Mouse (Mus musculus): ENCODE measurements around the gene Abcc4. TPM values are rescaled to one million over a fixed set of nuclear protein-coding genes. Genes with fewer than 3 reads are reported as not detected.
A peak's percentile ranks its signal among the peaks of the same experiment; 100 is the strongest.
"Not testable (repeated sequence)": the region's sequence is repeated elsewhere in the genome, so short reads cannot be mapped to it uniquely, and the experiment has no call there.

Gene Abcc4
- polyA plus RNA-seq, 1 experiment, result 14.0 TPM

DNA sequence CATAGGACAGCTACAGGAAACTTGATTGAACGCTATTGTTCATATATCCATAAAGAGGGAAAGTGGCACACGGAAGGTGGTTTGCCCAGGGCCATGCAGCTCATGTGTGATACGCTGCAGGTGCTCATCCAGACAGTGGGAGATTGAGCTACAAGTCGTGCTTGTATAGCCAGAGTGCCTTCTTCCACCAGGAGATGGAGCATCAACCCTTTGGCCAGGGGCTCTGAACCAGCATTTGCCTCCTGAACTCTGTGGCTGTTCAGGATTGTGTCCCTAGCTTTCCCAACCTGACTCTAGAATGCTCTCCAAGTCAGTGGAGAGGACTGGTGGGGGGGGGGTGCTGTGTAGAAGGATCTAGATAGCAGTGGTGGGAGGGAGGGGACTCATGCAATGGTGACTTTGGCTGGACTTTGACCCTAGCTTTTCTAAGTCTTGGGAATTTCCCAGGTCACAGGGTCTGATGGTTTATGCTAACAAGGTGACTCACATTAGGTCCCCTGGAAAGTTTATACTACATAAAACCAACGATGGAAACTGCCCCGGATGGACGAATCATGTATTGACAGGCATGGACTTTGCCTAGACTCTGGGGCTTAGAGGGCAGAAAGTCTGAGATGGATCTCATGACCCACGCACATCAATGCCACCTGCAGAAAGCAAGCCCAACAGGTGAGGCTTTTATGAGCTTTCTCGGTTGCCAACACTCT lies 27.6 kb downstream of the Abcc4 start:
- DNase-seq (ENCODE audit: low read depth), result no peak

- DNase-seq (ENCODE audit: low read depth), result no peak
Measured at GRCm38 (mm10) chr14:118676308-118676994, 29.6 kb downstream of the Abcc4 start.

GRCm38 (mm10) chr14:118674705-118675139 lies 31.3 kb downstream of the Abcc4 start:
- no peak for DNase-seq (ENCODE audit: low read depth)

- no peak for DNase-seq (ENCODE audit: low read depth)
Measured at GRCm38 (mm10) chr14:118674224-118674623, 31.8 kb downstream of the Abcc4 start.

DNA sequence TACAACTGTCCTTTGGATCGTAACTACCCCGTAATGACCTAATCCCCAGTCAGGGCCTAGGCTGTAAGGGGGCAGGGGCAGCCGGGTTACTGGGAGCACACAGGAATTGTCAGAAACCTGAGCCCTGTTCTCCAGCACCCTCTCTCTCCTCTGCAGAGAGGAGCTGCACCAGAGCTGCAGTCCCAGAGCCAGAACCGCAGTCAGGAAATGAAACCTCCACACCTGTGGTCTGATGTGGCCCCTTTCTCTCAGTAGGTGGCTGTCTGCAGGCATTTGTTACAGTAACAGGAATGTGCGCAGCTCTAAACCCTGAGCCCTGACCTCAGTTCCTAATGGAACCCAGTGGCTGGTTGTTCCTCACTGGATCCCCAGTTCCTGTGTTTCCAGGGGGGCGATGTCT lies 32.5 kb downstream of the Abcc4 start:
- no peak for DNase-seq (ENCODE audit: low read depth)

DNA sequence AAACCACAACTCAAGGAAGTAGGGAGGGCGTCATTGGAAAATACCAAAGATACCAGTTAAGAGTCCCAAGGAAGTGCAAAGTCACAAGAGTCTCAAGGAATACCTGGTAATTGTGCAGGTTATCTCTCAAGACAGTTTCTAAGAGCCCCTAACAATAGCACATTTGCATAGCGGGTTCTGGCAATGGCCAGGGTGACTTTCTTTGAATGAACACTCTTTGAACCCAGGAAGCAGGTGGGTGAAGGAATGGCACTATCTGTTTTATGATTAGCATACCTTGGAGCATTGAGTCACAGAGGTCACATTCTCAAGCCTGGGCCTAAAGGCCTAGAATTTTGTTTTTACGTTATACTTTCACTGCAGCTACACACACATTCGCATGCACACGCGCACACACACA lies 33.1 kb downstream of the Abcc4 start:
- DNase-seq (ENCODE audit: low read depth), result not testable (repeated sequence)

DNA sequence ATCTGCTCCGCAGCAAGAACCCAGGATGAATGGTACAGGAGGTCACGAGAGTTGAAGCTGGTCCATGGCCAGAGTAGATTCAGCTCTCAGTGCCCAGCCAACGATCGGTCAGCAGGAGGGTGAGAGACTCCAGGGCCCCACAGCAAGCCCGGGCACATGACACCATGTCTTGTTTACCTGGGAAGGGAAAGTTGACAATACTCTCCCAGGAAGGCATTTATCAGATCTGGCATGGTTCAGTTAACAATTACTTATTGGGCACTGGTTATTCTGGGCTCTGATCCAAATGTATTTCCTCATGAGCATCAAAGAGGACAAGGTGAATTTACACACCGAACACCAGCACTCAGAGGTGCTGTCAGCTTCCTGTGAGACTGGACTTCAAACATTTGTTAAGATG lies 38.5 kb downstream of the Abcc4 start:
- peak; percentile 98 for DNase-seq (ENCODE audit: low read depth)

DNA sequence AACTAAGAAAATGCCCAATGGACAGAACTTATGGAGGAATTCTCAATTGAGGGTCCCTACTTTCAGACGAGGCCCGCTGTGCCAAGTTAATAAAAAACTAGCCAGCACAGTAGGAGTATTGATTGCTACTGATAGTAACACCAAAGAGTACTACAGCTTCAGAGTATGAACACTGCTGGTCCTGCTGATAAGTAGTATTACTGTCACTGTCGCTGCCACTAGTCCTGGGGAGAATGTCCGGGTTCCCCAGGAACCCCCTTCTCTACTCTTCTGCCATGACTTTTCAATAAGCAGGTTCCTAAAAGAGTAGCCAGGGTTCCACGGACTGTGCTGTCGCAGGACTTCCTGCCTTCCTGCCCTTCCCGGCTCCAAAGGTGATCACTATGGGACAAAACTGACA lies 41.4 kb downstream of the Abcc4 start:
- DNase-seq (ENCODE audit: low read depth), result no peak

DNA sequence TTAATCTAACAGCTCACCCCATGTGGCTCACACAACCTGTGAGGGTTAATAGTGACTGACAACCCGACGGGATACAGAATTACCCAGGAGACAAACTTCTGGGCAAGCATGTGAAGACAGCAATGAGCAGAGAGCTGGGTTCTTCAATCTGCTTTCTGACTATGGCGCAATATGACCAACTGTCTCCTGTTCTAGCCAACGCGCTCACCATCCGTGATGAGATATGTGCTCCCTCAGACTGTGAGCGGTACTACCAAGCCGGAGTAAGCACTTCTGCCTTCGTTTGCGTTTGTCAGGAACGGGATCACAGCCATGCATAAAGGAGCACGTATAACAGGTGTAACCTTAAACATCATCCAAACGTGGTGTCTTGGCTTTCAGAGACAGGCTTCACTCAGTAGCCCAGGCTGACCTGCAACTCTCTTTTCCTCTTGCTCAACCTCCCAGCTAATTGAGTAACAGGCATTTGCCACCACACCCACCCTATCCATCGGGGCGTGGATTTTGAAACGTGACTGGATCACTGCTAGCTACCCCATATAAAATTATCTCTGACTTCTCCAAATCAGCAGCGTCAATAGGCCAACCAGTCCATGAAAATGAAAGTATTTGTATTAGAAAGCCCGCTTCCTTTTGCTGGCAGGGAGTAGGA lies 43.3 kb downstream of the Abcc4 start:
- DNase-seq (ENCODE audit: low read depth), result no peak

GRCm38 (mm10) chr14:118662124-118662523 lies 43.9 kb downstream of the Abcc4 start:
- no peak for DNase-seq (ENCODE audit: low read depth)

- DNase-seq (ENCODE audit: low read depth), result no peak
Measured at GRCm38 (mm10) chr14:118659230-118659629, 46.8 kb downstream of the Abcc4 start.

DNA sequence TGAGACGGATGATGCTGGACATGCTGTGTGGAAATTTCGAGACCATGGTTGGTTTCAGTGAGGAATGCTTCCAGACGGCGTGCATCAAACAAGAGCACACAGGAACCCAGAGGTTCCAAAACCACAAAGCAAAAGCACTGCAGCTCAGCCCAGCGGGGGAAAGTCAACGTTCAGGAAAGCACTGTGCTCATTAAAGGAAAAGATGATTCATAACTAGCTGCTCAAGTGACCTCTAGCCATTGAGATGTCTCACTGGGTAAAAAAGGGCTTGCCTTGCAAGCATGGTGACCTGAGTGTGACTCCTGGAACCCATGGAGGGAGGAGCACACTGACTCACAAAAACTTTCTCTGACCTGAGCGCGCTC lies 47.7 kb downstream of the Abcc4 start:
- DNase-seq (ENCODE audit: low read depth), result no peak

DNA sequence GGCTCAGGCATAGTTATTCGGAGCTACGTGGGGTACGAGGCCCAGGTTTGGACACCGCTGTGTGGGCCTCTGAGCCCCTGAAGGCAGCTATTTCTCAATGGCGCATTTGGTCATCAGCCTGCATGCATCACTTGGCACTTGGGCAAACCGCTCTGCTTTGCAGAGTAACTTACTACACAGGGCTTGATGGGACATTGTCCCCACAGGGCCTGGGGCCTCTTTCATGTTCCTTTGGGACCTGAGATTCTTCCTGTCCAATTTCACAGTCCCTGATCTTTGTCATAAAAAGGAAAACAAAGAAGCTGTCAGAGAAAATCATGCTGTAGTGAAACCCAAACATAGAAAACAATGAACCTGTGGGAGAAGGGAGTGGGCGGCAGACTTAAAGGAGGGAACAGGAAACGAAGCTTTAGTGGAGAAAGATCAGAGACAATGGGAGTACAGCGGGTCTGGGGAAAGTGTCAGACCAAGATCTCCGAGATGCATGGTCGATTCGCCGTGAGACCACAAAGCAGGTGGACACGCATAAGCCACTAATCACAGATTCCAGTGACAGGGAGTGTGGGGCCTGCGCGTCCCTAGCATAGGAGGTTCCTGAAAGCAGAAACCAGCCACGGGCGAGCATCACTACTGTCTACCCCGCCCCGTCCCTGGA lies 48.2 kb downstream of the Abcc4 start:
- DNase-seq (ENCODE audit: low read depth), result peak; percentile 84

- no peak for DNase-seq (ENCODE audit: low read depth)
Measured at GRCm38 (mm10) chr14:118657206-118657605, 48.8 kb downstream of the Abcc4 start.

DNA sequence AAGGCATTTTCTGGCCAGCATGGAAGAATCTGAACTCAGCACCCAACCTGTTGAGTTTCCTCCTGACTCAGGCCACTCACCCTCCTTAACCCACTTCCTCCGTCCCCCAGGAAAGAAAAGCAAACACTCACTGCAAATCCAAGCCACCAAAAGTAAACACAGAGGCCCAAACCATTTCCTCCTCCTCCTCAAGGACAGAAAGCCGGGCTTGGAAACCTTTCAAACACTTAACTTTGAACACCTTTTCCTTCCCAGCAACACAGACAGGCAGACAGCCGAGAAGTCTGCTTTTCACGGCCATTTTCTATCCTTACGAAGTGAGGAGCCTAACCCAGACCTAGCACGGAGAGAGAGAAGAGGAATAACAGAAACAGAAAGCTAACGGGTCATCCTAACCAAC lies 50.0 kb downstream of the Abcc4 start:
- no peak for DNase-seq (ENCODE audit: low read depth)

GRCm38 (mm10) chr14:118654903-118655302 lies 51.1 kb downstream of the Abcc4 start:
- DNase-seq (ENCODE audit: low read depth), result no peak

- no peak for DNase-seq (ENCODE audit: low read depth)
Measured at GRCm38 (mm10) chr14:118651704-118652439, 54.1 kb downstream of the Abcc4 start.

GRCm38 (mm10) chr14:118649895-118650256 lies 56.1 kb downstream of the Abcc4 start:
- no peak for DNase-seq (ENCODE audit: low read depth)

DNA sequence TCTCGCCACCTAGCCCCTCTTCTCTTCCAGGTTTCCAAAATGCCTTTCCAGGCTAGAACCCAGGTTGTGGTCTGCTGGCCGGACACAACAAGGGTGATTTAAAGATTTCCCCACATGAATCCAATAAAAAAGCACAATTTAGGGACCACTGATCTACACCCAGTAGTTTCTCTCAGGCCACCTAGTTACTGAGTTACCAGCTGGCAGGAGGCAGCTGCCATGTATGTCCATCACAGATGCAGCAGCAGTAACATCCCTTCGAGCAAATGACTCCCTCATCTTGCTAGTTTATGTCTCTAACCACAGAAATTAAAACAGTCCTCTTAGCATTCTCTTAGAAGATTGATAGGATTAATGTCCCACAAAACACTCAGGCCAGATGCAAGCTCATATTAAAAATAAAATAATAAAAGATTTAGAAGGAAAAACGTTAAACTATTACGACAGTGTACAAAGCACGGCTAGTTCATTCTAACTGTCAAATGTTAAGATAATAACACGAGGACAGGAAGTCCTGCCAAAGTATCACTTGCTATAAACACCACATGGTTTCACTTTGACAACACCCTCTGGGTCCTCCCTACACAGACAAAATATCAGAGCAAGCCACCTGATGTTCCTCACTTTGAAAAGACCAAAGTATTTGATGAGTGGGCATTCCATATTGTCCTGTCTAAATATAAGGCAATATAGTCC lies 56.7 kb downstream of the Abcc4 start:
- DNase-seq (ENCODE audit: low read depth), result no peak

- DNase-seq (ENCODE audit: low read depth), result not testable (repeated sequence)
Measured at GRCm38 (mm10) chr14:118642940-118643591, 63.0 kb downstream of the Abcc4 start.

DNA sequence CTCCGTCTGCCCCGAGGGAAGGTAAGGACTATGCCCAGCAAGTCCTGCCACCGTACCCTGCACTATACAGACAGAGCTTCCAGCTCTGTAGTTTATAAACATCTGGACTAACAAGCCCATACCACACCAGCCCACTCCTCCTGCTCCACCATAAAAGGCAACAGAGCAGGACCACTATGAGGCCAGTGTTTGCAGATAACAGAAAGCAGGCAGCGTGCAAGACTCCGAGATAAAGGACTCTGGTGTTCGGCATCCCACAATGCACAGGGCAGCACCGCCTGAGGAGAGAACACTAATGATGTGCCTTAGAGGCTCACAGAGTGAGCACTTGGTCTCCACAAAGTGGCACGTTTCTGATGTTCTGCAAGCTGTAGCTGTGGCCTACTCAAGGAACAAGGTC lies 63.9 kb downstream of the Abcc4 start:
- no peak for DNase-seq (ENCODE audit: low read depth)
